Mouse (Mus musculus) embryo, embryonic 11.5 days (tissue): ENCODE measurements at regions not wholly inside any gene's neighbourhood (a gene's known extent, or its start where the extent isn't known, plus 50 kb on each side); places are given as distances from the start of the nearest gene placed in this dataset.
A peak's percentile ranks its signal among the peaks of the same experiment; 100 is the strongest.

Experiments
- DNase-seq: peaks from one replicate; pipeline ENCODE4 v3.0.0-alpha.2; 2012; ENCODE audit warnings: low read depth, low spot score

DNA sequence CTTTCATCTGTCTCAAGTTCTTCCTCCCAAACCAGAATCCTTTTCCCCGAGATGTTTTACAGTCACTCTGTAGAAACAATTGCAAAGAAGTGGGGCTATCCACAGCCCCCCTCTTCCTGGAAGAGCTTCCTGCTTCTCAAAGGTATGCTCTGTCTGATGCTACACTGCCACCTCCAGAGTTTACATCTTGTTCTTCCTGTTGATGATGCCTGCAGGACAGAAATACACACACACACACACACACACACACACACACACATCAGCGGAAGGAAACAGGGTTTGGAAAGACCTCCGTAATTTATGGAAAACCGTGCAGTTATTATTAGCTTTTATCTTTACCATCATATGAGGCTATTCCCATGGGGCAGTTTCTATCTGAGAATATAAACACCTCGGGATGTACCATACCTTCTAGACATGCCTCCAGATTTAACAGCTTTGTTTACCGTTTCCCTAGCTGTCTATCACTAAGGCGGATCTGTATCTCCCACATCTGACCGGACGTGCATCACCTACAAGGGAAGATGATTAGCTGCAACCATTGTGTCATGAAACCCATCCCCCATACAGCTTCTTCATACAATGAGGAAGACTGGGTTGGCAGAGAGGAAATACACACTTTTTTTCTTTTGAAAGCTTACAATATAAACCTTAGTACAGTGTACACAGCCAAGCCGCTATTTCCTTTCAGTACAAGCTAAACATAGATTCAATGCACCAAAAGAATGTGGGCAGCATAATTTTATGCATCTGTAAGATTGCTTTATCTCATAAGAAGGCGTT is 288.6 kb downstream of the Plk2 start:
- no peak for DNase-seq

DNA sequence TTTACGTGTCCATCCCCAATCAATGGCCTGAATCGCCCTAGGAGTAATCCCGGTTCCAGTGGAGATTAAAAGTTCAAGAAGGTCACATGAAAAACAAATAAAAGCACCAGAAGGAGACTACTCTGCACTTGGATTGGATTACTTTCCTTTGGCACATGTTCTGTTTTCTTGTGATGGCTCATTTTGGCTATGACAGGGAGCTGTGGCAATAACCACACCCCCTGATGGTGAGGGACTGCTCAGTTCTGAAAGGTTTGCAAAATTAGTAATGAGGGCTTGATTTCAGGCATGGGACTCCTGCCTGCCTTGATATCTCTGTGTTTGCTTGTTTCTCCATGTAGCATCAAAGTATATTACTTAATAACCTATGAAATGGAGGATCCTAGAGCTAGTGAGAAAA is 293.9 kb downstream of the Plk2 start:
- DNase-seq = no peak

DNA sequence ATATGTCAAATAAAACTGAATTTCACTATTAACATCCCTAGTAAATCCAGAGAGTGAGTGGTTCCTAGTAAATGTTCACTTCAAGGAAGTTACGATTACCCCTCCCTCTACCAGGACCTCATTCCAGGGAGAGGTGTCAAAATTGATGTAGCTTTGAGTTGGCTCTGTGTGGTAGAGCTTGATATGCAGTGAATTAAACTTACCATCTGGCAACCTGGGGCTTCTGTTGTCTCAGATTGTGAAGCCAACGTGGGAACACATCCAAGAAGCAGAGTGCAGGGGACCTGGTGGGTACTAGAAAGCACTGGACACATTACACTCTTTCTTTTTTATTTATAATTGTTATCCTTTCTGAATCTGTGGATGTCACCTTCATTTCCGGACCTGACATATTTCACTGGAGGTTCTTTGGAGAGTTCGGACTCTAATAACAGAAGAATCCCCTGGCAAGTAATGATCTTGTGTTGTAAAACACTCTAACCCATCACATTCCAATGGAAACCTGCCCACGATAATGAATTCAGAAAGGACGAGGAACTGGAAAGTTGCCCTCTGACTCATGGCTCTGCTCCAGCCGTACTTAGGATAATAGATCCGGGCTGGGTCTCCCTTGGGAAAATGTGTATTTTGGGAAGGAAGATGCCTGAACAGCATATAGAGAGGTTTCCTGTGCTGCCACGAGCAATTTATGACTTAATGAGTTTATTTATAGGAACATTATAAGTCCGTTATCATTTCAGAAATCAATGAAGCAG is 295.8 kb downstream of the Plk2 start:
- DNase-seq = peak; percentile 8

DNA sequence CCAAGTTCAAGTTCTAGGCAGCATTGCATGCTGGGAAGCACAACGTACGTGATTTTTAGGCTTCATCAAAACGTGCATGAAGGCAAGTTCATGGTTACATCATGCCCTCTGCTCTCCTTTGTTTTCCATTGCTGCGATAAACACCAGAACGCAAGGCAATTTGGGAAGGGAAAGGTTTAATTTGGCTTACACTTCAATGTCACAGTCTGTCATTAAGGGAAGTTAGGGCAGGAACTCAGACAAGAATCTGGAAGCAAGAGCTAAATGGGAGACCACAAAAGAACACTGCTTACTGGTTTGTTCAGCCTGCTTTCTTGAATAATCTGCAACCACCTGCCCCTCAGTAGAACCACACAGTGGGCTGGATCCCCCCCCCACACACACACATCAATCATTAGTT is 297.9 kb downstream of the Plk2 start:
- DNase-seq = no peak

- no peak for DNase-seq
Measured at GRCm38 (mm10) chr13:110694876-110695275, 300.0 kb downstream of the Plk2 start.

- no peak for DNase-seq
Measured at GRCm38 (mm10) chr13:110696549-110696948, 301.7 kb downstream of the Plk2 start.

DNA sequence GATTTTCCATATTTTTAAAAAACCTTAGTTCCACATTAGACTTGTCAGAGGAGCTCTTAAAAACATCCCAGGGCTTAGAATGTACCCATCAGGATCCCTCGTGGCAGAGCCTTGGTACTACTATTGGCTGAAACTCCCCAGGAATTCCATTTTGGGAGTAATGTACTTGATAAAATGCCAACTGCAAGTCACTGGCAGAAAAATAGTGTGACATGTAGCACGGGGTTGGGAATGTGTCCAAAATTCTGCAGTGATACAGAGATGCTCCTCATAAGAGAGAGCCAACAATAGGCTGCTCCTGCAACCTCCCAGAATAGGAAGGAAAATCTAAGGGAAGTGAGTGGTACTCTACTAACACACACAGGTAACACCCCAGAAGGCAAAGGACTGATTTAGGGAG is 309.4 kb downstream of the Plk2 start:
- DNase-seq = no peak

DNA sequence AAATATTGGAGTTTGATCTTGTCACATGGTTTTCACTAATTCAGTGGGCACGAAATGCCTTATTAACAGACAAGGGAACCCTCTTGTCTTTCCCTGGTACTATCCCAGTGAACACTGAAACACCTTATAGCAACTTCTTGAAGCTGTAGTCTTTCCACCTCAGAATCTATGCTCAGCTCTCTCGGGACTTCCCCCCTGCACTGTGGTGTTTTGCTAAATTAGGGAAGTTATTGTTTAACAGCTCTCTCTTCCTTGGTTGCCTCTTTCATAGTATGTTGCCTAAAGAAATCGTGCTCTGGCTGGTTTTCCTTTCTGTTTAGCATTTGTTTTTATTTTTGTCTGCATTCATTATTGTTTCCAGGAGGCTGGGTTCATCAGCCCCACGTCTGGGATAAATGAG is 316.0 kb downstream of the Plk2 start:
- no peak for DNase-seq

DNA sequence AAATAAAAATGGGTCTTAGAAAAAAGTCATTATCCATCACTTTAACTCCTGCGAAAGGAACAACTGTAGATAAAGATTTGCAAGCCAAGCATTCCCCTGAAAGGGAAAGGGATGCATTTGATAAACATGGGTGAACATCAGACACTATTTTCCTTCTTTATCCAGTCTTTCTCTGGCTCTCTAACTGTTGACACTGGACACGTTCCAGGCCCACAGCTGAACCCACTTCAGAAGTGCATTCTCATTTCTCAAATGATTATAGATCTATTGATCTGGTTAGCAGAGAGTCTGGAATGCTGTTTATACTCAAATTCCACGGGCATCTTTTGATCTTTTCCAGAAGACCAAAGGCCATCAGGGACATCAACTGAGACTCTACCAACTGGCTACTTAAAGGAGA is 317.7 kb downstream of the Plk2 start:
- no peak for DNase-seq

DNA sequence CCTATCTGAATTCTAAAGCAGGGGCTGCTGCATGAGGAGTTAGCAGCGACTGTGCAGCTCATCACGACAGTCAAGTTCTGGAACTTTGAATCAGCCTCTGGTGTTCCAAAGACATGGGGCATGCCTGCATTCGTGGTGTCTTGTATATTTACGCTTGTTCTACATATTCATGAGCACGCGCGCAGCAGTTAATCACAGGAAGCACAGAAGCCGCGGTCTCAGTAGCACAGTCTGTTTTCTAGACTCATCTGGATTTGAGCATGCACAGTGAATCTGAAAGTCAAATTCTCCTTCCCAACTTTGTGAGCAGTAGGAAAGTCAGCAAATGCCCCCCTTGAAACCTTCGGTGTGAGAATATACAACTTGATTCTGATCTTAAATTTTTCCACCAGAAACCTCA is 327.3 kb downstream of the Plk2 start:
- DNase-seq = no peak

- DNase-seq = no peak
Measured at GRCm38 (mm10) chr13:110722752-110723151, 327.9 kb downstream of the Plk2 start.

DNA sequence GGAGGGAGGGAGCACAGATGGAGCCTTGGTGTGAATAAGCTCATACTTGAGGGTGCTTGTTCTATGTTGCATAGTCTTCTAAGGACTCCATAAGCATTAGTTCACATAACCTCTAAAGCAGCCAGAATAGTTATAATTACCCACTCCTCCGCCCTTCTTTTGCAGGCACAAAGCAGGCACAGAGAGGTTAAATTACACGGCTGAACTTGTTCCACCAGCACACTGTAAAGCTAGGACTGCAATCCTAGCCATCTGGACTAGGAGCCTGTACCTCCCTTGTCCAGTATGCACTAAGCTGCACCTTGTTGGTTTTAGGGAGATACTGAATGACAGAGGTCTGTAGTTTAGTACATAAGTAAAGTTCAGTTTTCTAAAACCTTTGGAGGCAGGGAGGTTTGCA is 330.0 kb downstream of the Plk2 start:
- DNase-seq = no peak

GRCm38 (mm10) chr13:110725821-110726220 is 331.0 kb downstream of the Plk2 start:
- DNase-seq = no peak

GRCm38 (mm10) chr13:110735511-110735910 is 340.7 kb downstream of the Plk2 start:
- DNase-seq = no peak

DNA sequence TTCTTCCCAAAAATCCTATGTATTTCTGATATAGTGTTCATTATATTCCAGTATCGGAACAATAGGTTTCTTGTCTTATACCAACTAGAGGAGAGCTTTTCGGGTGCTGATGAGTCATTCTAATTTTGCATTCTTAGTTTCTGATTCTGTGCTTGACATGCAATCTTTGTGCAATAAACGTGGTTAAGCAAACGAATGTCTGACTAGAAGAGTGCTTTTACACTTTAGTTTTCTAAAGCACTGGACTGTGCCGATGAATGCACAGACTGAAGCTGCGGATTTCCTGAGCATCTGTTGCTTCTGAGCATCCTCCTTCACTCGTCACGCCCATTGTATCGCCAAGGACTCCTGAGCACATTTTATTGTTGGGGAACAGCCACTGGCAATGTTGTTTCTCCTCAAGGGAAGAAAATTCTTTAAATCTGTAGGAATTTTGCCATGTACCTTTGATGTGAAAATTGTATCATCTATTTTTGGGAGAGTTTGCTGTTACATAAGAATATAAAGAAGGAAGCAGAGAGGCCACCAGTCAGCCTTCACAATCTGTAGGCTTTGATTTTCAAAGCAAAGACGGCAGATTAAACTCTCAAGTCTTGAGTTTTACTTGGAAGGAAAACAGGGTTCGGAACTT is 346.8 kb downstream of the Plk2 start:
- no peak for DNase-seq

DNA sequence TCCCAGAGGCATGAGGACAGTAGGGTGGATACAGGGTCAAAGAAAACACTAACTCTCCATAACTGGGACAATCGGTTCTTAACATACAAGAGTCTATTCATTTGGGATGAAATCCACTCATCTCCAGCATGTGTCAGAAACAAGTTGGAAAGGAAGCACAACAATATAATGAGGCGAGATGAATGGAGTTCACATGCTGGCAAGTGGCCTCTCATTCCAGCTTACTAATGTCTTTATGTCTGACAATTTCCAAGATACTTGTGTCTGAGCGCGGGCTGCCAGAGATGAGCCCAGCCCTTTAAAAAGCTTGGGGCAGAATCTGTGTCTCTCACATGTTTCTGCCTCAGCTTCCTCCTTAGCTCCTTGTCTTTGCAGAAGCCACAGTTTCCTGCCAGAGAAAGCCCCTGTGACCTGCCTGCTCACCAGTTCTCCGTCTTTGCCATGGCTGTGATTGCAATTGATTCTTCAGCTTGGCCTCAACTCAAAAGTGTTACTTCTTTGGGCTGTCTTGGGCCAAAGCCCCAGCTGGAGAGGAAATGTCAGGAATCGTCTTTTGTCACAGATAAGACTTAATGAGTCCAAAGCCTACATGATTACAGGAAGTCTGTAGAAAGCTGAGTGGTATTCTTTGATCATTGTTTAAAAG is 352.5 kb downstream of the Plk2 start:
- DNase-seq = no peak

DNA sequence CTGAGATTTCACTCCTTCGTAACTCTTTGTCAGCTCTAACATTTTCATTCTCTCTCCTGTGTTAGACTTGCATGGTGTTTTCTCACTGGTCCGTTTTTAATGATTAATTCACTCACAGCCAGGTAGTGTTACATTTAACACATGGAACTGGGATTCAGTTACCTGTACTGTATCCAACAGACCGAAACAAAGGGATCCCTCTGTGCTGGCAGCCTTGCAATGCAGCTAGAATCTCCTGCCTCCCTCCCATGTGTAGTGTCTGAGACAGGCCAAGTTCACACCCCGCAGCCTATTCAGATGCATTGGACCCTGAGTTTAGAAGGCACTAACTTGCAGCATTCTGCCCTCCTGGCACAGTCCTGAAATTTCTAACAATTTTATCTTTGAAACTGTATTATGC is 357.9 kb downstream of the Plk2 start:
- no peak for DNase-seq

DNA sequence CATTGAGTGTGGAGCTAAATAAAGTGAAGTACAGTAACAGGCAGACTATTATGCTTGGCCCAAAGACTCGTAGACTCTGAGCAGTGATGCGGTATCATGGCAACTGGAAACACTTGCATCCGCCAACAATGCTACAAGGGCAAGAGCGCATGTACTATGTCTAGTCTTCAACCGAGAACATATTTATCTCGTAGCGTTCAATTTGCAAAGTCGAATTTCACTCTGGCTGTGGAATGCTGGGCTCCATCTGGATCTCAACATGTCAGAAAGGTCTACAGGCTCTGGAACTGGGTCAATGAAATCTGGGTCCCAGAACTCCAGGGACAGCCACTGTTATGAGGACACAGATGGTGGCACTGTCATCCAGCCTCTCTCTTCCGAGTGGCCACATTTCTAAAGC is 359.7 kb downstream of the Plk2 start:
- DNase-seq = no peak

DNA sequence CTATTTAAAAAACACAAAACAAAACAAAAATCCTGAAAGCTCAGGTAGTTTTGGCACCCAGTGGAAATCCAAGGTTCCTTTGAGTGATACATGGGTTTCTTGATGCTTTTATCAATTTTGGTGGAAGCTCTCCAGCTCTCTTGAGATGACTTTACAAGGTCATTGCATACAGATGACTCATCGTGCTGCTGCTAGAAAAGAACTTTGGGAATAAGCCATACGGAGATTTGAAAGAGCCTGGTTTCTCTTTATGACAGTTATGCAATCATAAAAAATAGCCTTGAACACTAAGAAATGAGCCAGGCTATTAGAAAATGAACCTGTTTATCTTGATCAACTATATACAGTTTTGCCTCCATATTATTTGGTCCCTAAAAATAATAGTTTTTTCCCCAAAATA is 362.0 kb downstream of the Plk2 start:
- no peak for DNase-seq

DNA sequence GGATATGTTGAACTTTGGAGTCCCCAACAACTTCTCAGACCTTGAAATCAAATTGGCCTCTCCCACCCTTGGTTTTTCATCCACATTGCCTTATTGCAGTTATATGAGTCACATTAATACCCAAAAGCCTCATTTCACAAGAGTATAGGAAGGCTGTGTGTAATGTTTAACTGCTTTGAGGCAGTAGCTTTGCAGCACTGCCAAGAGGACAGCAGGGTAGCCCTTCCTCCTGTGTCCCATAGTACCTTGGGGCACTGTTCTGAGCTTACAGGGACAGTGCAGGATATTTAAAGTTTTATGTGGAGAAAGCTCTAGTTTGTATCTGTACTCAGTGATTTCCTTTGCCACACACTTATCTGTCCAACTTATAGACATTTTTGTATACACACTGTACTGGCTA is 374.4 kb downstream of the Plk2 start:
- no peak for DNase-seq

GRCm38 (mm10) chr13:110775251-110775650 is 380.4 kb downstream of the Plk2 start:
- DNase-seq = no peak

DNA sequence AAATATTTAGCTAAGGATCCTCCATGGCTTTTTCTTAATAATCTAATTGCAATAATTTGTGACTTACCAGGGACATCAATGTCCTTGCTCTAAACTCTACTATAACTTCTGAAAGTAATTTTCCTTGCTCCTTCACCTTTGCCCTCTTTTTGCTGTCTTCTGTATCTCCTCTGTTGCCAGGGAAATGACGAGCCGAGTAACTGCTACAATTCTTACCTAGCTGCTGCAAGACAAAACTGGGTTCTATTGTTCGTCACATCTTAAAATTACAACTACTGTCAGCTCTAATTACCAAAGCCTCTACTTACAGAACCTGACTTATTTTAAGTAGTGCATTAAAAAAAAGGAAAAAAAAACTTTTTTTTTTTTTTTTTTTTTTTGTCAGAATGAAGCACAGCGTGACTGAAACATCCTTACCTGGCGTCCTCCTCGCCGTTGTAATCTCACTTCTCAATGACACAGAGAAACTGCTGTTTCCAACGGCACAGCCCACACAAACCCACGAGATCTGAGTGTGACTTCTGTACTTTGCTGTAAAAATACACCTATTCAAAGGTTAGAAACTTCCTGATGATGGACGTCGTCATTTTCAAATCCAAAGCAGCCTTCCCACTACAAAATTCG is 389.4 kb downstream of the Plk2 start:
- DNase-seq = no peak
